Mouse (Mus musculus): Measurements from ENCODE around the gene Pde4b. TPM values are rescaled to one million over a fixed set of nuclear protein-coding genes. Genes with fewer than 3 reads are reported as not detected.

Pde4b gene
- polyA plus RNA-seq, 1 experiment, result not detected

- no peak for TF ChIP-seq GATA1 (IDR thresholded peaks at IDR 0.05; ENCODE audit: low read length)
Measured at GRCm38 (mm10) chr4:102586787-102587186, 499.4 kb downstream of the Pde4b start.

GRCm38 (mm10) chr4:102588668-102589455 lies 501.5 kb downstream of the Pde4b start:
- no peak for TF ChIP-seq GATA1 (IDR thresholded peaks at IDR 0.05; ENCODE audit: low read length)

GRCm38 (mm10) chr4:102589537-102590031 lies 502.2 kb downstream of the Pde4b start:
- no peak for TF ChIP-seq GATA1 (IDR thresholded peaks at IDR 0.05; ENCODE audit: low read length)

- no peak for TF ChIP-seq GATA1 (IDR thresholded peaks at IDR 0.05; ENCODE audit: low read length)
Measured at GRCm38 (mm10) chr4:102591798-102592197, 504.5 kb downstream of the Pde4b start.

GRCm38 (mm10) chr4:102592541-102592940 lies 505.2 kb downstream of the Pde4b start:
- TF ChIP-seq GATA1 (IDR thresholded peaks at IDR 0.05; ENCODE audit: low read length), result no peak

- no peak for TF ChIP-seq GATA1 (IDR thresholded peaks at IDR 0.05; ENCODE audit: low read length)
Measured at GRCm38 (mm10) chr4:102593631-102594030, 506.3 kb downstream of the Pde4b start.

GRCm38 (mm10) chr4:102594506-102594905 lies 507.2 kb downstream of the Pde4b start:
- TF ChIP-seq GATA1 (IDR thresholded peaks at IDR 0.05; ENCODE audit: low read length), result no peak

- TF ChIP-seq GATA1 (IDR thresholded peaks at IDR 0.05; ENCODE audit: low read length), result no peak
Measured at GRCm38 (mm10) chr4:102603968-102604367, 516.6 kb downstream of the Pde4b start.

GRCm38 (mm10) chr4:102605231-102605630 lies 517.9 kb downstream of the Pde4b start:
- no peak for TF ChIP-seq GATA1 (IDR thresholded peaks at IDR 0.05; ENCODE audit: low read length)

GRCm38 (mm10) chr4:102605722-102606341 lies 518.5 kb downstream of the Pde4b start:
- no peak for TF ChIP-seq GATA1 (IDR thresholded peaks at IDR 0.05; ENCODE audit: low read length)

GRCm38 (mm10) chr4:102606825-102607224 lies 519.5 kb downstream of the Pde4b start:
- no peak for TF ChIP-seq GATA1 (IDR thresholded peaks at IDR 0.05; ENCODE audit: low read length)

- TF ChIP-seq GATA1 (IDR thresholded peaks at IDR 0.05; ENCODE audit: low read length), result no peak
Measured at GRCm38 (mm10) chr4:102607744-102608416, 520.5 kb downstream of the Pde4b start.

GRCm38 (mm10) chr4:102612596-102612995 lies 525.3 kb downstream of the Pde4b start:
- no peak for TF ChIP-seq GATA1 (IDR thresholded peaks at IDR 0.05; ENCODE audit: low read length)

- TF ChIP-seq GATA1 (IDR thresholded peaks at IDR 0.05; ENCODE audit: low read length), result no peak
Measured at GRCm38 (mm10) chr4:102617774-102618173, 530.4 kb downstream of the Pde4b start.

- TF ChIP-seq GATA1 (IDR thresholded peaks at IDR 0.05; ENCODE audit: low read length), result no peak
Measured at GRCm38 (mm10) chr4:102618609-102619008, 531.3 kb downstream of the Pde4b start.
